Mouse (Mus musculus) kidney, adult 9 months (tissue): Measurements from ENCODE around the gene Camta2.

Experiments used
- DNase-seq: peaks from one replicate; pipeline ENCODE4 v3.0.0; 2022

The Camta2 gene

GRCm38 (mm10) chr11:70660571-70660970, 27.3 kb downstream of the Camta2 start:
- no peak for DNase-seq

- DNase-seq, result no peak
These were observed 29.0 kb downstream of the Camta2 start for GRCm38 (mm10) chr11:70658942-70659341.

- no peak for DNase-seq
These were observed 29.4 kb downstream of the Camta2 start for GRCm38 (mm10) chr11:70658521-70658920.

- no peak for DNase-seq
These were observed 29.9 kb downstream of the Camta2 start for GRCm38 (mm10) chr11:70657991-70658390.

GRCm38 (mm10) chr11:70657573-70657972, 30.3 kb downstream of the Camta2 start:
- no peak for DNase-seq

- DNase-seq, result no peak
These were observed 30.9 kb downstream of the Camta2 start, which contains the start of gene Eno3 for GRCm38 (mm10) chr11:70656964-70657363. Gene Eno3, plus strand, starts transcription at chr11:70657202.

- DNase-seq, result no peak
These were observed 31.4 kb downstream of the Camta2 start for GRCm38 (mm10) chr11:70656456-70656927.

- peak; percentile 58 for DNase-seq
These were observed 32.1 kb downstream of the Camta2 start for GRCm38 (mm10) chr11:70655571-70656455.

GRCm38 (mm10) chr11:70654923-70655570, 32.9 kb downstream of the Camta2 start:
- DNase-seq, result peak; percentile 78

GRCm38 (mm10) chr11:70654198-70654922, 33.5 kb downstream of the Camta2 start, which contains the start of gene Pfn1:
Gene Pfn1, minus strand, starts transcription at chr11:70654644.
- peak; percentile 65 for DNase-seq

- peak; percentile 65 for DNase-seq
These were observed 34.3 kb downstream of the Camta2 start for GRCm38 (mm10) chr11:70653345-70654197.

GRCm38 (mm10) chr11:70652884-70653344, 35.0 kb downstream of the Camta2 start:
- DNase-seq, result no peak

- no peak for DNase-seq
These were observed 35.6 kb downstream of the Camta2 start for GRCm38 (mm10) chr11:70652029-70652883.

- DNase-seq, result no peak
These were observed 36.5 kb downstream of the Camta2 start for GRCm38 (mm10) chr11:70651391-70651790.

- no peak for DNase-seq
These were observed 37.4 kb downstream of the Camta2 start for GRCm38 (mm10) chr11:70650322-70651175.

GRCm38 (mm10) chr11:70649185-70649734, 38.6 kb downstream of the Camta2 start:
- no peak for DNase-seq

GRCm38 (mm10) chr11:70648512-70648911, 39.4 kb downstream of the Camta2 start:
- no peak for DNase-seq

GRCm38 (mm10) chr11:70647716-70648420, 40.0 kb downstream of the Camta2 start:
- DNase-seq, result peak; percentile 48
